Mouse (Mus musculus) liver, adult 2 months (tissue): ENCODE data around the gene AC170998.1. TPM values are rescaled to one million over a fixed set of nuclear protein-coding genes. Genes with fewer than 3 reads are reported as not detected.

Source experiments
- DNase-seq: peaks from one replicate; pipeline ENCODE4 v3.0.0-alpha.2; 2011; ENCODE audit warnings: low read depth, low spot score; ENCODE audit errors: extremely low read depth
- H3K27ac ChIP-seq: fragments of 200-500 bp; replicated peaks from 2 replicates; pipeline ENCODE4 v1.5.1; 2012; ENCODE audit warnings: low read depth, mild to moderate bottlenecking, control low read depth, inconsistent platforms, low read length; ENCODE audit not compliant: insufficient read depth
- H3K27me3 ChIP-seq: fragments of 200-500 bp; 2 replicates; pipeline ENCODE4 v1.6.1; 2012; ENCODE audit warnings: mild to moderate bottlenecking, moderate library complexity, low read length, inconsistent platforms; ENCODE audit not compliant: control insufficient read depth, insufficient read depth
- H3K36me3 ChIP-seq: fragments of 200-500 bp; 2 replicates; pipeline ENCODE4 v1.6.1; 2012; ENCODE audit warnings: low read length, inconsistent platforms; ENCODE audit not compliant: control insufficient read depth, insufficient read depth
- H3K4me1 ChIP-seq: fragments of 200-500 bp; 2 replicates; pipeline ENCODE4 v1.6.1; 2011; ENCODE audit warnings: low read length; ENCODE audit not compliant: control insufficient read depth, insufficient read depth
- H3K4me3 ChIP-seq: fragments of 200-500 bp; 2 replicates; pipeline ENCODE4 v1.5.1; 2011; ENCODE audit warnings: low read depth, mild to moderate bottlenecking, control low read depth, low read length, moderate library complexity; ENCODE audit not compliant: insufficient read depth
- H3K79me2 ChIP-seq: fragments of 200-500 bp; 2 replicates; pipeline ENCODE4 v1.6.1; 2012; ENCODE audit warnings: inconsistent platforms, mild to moderate bottlenecking, low read length, moderate library complexity; ENCODE audit not compliant: control insufficient read depth, insufficient read depth
- H3K9ac ChIP-seq: fragments of 200-500 bp; 2 replicates; pipeline ENCODE4 v1.6.1; 2012; ENCODE audit warnings: low read depth, mild to moderate bottlenecking, control low read depth, inconsistent platforms, low read length
- CTCF ChIP-seq: fragments of 200-500 bp; IDR thresholded peaks from 2 replicates; pipeline ENCODE4 v1.5.1; 2011; ENCODE audit warnings: low read depth, low read length, control low read depth
- POLR2A ChIP-seq: fragments of 200-500 bp; IDR thresholded peaks from 2 replicates; pipeline ENCODE4 v1.6.1; 2011; ENCODE audit warnings: low read length, control low read depth; ENCODE audit not compliant: insufficient read depth; ENCODE audit errors: extremely low read depth
- WGBS: fragments of 180-500 bp; shearing (Covaris S2); methylation state at CpG from one replicate; pipeline ENCODE4 v1.1.7; 2018; 5-methylcytosine and 5-hydroxymethylcytosine counted together
- polyA plus RNA-seq: library from polyadenylated mRNA; depleted of rRNA; stranded (reverse); fragments of >200 nt; gene quantifications from 2 replicates; pipeline ENCODE4 v1.2.3, GENCODE M21; 2012
- total RNA-seq: library from RNA; depleted of rRNA; stranded (reverse); fragments of >200 nt; gene quantifications from 2 replicates; pipeline ENCODE4 v1.2.3, GENCODE M21; 2014

Gene AC170998.1
- total and polyA plus RNA-seq, 2 experiments = 2.3 TPM; not detected in 1

GRCm38 (mm10) chr17:28739244-28739643, 13.4 kb downstream of the AC170998.1 start:
- Histone ChIP-seq H3K9ac (no peak overlapping the region), H3K4me3 (no peak overlapping the region), H3K27ac (no peak overlapping the region), H3K4me1 (no peaks in the 10 kb centered on the region; the same call in 1 of the 2 replicates), H3K79me2 (no peaks in the 10 kb centered on the region), H3K36me3 (peaks cover 60% of the 10 kb centered on the region), H3K27me3 (no peaks in the 10 kb centered on the region)
- WGBS = 91% methylated on average over 6 of the region's 6 CpGs
- no peak for DNase-seq
- TF ChIP-seq CTCF (no peak), POLR2A (no peak)

GRCm38 (mm10) chr17:28743145-28743866, 17.4 kb downstream of the AC170998.1 start:
- Histone ChIP-seq H3K4me1 (no peaks in the 10 kb centered on the region), H3K79me2 (no peaks in the 10 kb centered on the region), H3K27me3 (no peaks in the 10 kb centered on the region), H3K4me3 (no peak overlapping the region), H3K9ac (no peak overlapping the region), H3K36me3 (peaks cover 81% of the 10 kb centered on the region), H3K27ac (no peak overlapping the region)
- DNase-seq = no peak
- 96% methylated on average over 11 of the region's 11 CpGs for WGBS
- TF ChIP-seq CTCF = no peak
- no peak for TF ChIP-seq POLR2A

- no peaks in the 10 kb centered on the region for H3K27me3 ChIP-seq
- no peak overlapping the region for H3K9ac ChIP-seq
- H3K4me3 ChIP-seq = no peak overlapping the region
- H3K4me1 ChIP-seq = no peaks in the 10 kb centered on the region
- DNase-seq = peak; percentile 25
- H3K79me2 ChIP-seq = no peaks in the 10 kb centered on the region
- TF ChIP-seq CTCF (0 out of 2 replicates have a peak, but pooled peaks have one; percentile 7), POLR2A (no peak)
- peaks cover 79% of the 10 kb centered on the region for H3K36me3 ChIP-seq
- H3K27ac ChIP-seq = no peak overlapping the region
- WGBS = 92% methylated on average over 9 of the region's 9 CpGs
These were observed 18.0 kb downstream of the AC170998.1 start for GRCm38 (mm10) chr17:28743916-28744315.

GRCm38 (mm10) chr17:28745773-28746172, 19.9 kb downstream of the AC170998.1 start:
- no peak for DNase-seq
- WGBS = 86% methylated on average over 6 of the region's 6 CpGs
- no peak for TF ChIP-seq POLR2A
- no peak for TF ChIP-seq CTCF
- no peaks in the 10 kb centered on the region for H3K4me1 ChIP-seq
- no peak overlapping the region for H3K4me3 ChIP-seq
- H3K36me3 ChIP-seq = peaks cover 63% of the 10 kb centered on the region
- H3K27ac ChIP-seq = no peak overlapping the region
- no peak overlapping the region for H3K9ac ChIP-seq
- H3K27me3 ChIP-seq = no peaks in the 10 kb centered on the region
- no peaks in the 10 kb centered on the region for H3K79me2 ChIP-seq

- TF ChIP-seq CTCF = no peak
- no peak for TF ChIP-seq POLR2A
- Histone ChIP-seq H3K79me2 (no peaks in the 10 kb centered on the region), H3K4me1 (no peaks in the 10 kb centered on the region), H3K4me3 (no peak overlapping the region), H3K9ac (no peak overlapping the region), H3K27me3 (no peaks in the 10 kb centered on the region), H3K27ac (no peak overlapping the region), H3K36me3 (peaks cover 43% of the 10 kb centered on the region)
- DNase-seq = no peak
- WGBS = 66% methylated on average over 4 of the region's 4 CpGs
These were observed 22.1 kb downstream of the AC170998.1 start for GRCm38 (mm10) chr17:28748001-28748400.

GRCm38 (mm10) chr17:28750580-28750979, 24.7 kb downstream of the AC170998.1 start:
- Histone ChIP-seq H3K79me2 (no peaks in the 10 kb centered on the region), H3K27ac (no peak overlapping the region), H3K4me1 (peaks cover 2% of the 10 kb centered on the region; the same call in 1 of the 2 replicates), H3K36me3 (peaks cover 22% of the 10 kb centered on the region), H3K9ac (no peak overlapping the region), H3K4me3 (no peak overlapping the region), H3K27me3 (no peaks in the 10 kb centered on the region)
- no peak for DNase-seq
- TF ChIP-seq CTCF (no peak), POLR2A (no peak)
- WGBS = 66% methylated on average over 6 of the region's 6 CpGs
